Mouse (Mus musculus) c-Kit-positive CD71-negative TER-119-negative erythroid progenitor cells, embryonic 14.5 days (primary cell): ENCODE measurements around the gene Cyp2d22.
"Not testable (repeated sequence)": the region's sequence is repeated elsewhere in the genome, so short reads cannot be mapped to it uniquely, and the experiment has no call there.

ENCODE experiments used
- DNase-seq: peaks from one replicate; pipeline ENCODE4 v3.0.0-alpha.2; 2013; ENCODE audit warnings: low read depth

The Cyp2d22 gene

DNA sequence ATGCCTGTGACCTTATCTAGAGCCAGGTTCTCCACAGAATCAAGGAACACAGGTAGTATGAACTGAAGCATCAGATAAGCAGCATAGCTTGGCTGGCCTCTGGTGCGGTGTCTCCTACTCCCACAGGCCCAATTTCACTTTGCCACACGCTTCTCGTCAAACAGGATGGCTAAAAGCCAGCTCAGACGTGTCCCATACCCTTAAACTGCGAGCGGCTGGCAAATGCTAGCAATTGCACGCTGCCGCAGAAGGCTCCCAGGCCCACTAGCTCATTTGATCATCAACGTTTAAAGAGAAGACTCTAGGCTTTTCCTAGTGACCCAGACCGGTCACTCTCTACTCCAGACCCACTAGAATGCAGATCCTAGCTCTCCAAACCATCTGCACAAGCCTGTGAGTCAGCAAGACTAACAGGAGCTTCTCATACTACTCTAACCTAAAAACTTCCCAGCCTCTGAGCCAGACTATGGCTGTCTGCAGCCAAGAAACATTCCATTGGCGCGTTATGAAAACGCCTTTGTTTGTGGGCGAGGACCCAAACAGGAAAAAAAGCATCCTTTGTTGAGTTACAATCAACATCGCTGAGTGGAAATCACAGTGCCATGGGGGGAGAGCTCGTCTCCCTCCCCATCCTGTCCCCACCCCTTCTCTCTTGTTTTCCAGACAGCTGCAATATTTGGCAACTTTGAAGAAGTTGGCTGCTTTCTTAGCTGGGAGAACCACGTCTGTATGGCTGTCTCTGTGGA, 3.5 kb downstream of the Cyp2d22 start:
- DNase-seq, result no peak

DNA sequence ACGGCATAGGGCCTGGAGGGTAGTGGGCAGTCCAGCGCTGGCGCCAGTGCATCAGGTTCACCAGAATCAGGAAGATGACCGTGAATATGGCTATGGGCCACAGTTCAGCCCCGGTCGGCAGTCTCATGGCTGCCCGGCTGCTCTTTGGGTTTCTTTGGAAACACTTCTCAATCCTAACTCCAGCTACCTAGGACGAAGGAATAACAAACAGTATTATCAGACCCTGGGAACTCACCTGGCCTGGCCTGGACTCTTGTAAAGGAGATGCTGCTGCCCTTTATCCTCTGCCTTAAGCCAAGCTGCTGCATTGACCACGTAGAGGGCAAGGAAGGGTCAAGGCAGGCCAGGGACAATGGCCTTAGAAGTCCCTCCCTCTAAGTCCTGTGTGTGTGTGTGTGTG, 4.2 kb downstream of the Cyp2d22 start:
- no peak for DNase-seq

DNA sequence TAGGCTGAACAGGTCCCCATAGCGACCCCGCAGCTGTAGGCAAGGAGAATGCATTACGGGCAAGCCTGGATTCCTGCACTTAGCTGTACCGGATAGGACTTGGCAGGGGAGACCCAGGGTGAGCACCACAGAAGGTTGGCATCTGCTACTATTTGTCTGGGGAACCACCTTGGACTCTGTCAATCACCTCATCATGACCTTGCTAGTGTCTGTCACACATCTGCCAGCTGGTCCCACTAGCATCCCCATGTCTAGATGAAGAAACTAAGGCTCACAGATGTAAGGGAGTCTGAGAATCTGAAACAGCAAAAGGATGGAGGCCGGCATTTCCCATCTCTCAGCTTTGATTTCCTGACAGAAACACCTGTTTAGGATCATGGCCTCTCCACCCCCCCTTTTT, 5.6 kb downstream of the Cyp2d22 start:
- no peak for DNase-seq

DNA sequence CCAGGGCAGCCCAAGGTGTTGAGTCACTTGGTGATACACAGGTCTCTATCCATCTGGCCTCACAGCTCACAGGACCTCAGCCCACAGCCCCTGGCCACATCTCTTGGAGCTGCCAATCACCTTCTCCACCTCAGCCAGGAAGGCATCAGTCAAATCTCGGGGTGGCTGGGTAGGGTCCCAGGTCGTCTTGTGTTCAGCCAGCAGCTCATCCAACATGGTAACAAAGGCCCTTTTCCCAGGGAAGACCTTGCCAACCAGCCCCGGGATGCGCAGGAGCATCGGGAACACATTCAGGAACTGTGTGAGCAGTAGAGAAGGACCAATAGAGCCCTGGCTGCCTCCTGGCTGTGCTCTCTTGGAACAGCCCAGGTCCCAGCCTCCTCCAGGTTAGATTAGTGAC, 7.1 kb downstream of the Cyp2d22 start:
- DNase-seq, result no peak

DNA sequence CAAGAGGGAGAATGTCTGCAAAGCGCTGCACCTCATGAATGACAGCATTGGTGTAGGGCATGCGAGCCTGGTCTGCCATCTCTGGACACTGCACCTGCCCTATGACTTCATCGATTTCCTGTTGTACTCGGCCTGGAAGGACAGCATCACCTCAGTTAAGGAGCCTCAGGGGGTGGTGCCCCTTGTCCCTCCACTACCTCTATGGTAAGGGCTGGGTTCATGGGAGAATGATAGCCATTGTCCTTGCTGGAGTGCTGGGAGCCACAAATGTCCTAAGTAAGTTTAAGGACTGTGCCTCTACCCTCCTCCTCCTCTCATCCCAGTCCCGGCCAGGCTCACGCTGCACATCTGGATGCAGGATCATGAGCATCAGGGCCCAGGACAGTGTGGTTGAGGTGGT, 7.6 kb downstream of the Cyp2d22 start:
- no peak for DNase-seq

DNA sequence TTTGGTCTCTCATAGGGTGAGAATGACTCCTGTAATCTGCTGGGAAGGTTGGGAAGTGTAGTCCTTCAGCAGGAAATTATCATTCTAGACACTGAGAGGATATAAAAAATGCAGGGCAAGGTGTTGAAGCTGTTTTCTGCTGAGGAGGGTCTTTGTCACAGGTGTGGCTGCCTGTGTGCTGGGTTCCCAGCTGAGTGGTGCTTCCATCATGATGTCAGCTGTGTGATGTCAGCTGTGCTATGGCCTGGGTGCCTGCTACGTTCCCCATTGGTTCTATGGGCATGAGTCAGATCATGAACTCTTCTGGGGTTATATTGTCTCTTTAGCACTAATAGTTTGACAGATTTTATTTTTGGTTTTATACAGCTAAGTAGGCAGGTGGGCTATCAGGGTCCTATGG, 11.2 kb downstream of the Cyp2d22 start:
- DNase-seq, result no peak

DNA sequence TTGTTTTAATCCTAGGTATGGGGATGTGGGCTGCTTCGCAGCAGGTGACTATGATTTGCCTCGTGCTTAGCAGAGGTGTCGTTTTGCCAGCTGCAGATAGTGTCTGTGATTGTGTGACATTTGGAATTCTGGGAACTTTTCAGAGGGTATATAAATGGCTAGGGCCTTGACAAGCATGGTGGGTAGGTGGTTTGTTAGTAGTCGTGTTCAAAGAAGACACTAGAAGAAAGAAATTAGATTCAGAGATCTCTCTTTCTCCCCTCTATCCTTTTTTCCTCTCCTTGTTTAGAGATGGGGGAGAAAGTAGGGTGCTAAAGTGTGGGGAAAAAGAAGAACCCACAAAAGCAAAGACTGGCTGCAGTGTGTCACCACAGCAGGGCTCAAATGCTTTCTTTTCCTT, 11.9 kb downstream of the Cyp2d22 start:
- DNase-seq, result no peak

DNA sequence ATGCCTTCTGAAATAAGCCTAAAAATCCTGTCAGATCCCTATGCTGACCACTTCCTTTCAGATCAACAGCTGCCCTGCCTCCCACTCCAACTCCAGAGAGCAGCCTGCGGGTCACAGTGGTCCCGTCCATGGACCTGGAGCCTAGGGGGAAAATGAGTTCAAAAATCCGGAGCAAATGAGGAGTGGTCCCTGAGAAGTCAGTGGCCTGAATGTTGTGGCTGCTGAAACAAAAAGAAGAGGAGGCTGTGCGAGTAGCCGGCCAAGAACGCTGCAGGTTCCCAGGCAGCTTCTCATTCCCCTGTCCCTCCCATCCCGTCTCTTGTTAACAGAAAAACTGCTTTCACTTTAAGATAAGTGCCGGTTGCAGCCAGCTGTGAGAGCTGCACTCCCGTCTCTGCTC, 15.5 kb downstream of the Cyp2d22 start:
- not testable (repeated sequence) for DNase-seq

DNA sequence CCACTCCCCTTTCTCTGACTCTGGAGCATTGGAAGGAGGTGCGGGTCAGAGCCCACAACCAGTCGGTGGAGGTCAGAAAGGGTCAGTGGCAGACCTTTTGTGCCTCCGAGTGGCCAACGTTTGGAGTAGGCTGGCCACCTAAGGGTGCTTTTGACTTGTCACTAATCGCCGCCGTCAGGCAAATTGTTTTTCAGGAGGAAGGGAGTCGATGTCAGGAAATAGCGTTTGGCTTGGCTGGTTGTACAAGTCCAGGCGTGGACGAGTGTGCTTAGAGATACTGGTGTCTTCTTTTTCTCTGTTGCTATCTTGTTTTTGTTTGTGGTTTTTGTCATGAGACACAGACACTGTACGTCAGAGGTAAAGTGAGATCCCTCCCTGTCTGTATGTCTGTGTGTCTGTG, 16.3 kb downstream of the Cyp2d22 start:
- DNase-seq, result not testable (repeated sequence)

DNA sequence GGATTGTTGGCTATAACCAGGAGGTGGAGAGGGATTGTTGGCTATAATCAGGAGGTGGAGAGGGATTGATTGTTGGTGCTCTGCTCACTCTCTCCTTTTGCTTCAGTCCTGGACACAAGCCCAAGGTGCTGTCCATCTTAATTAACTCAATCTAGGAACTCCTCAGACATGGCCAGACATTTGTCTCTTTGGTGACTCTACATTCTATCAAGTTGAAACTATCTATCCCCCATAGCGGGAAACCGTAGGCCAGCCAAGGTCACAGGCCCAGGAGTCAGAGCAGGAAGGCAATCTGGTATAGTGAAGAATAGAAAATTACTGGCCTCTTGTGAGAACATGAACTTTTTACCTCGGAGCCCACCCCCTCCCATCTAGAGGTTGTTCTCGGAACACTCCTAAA, 17.8 kb downstream of the Cyp2d22 start:
- no peak for DNase-seq

DNA sequence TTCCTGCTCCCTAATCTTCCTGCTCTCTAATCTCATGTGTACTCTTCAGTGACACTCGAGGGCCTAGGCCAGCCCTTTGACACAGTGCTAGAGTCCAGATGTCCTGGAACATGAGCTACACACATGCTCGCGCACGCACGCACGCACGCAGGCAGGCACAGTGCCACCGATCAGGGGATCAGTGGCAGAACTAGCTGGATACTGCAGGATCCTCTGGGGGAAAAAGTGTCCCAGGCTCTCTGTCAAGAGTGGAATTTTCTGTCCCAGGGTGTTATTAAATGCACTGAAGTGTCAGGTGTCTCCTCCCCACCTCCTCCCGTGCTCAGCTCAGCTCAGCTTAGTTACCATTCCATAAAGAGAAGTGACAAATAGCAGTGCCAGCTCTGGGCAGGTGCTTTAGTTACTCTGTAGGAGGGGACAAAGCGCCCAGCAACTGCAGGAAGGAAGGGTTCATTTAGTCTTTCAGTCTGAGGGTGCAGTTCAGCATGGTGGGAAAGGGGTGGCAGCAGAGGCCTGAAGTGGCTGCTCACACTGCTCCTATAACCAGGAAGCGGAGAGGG, 18.5 kb downstream of the Cyp2d22 start:
- no peak for DNase-seq

DNA sequence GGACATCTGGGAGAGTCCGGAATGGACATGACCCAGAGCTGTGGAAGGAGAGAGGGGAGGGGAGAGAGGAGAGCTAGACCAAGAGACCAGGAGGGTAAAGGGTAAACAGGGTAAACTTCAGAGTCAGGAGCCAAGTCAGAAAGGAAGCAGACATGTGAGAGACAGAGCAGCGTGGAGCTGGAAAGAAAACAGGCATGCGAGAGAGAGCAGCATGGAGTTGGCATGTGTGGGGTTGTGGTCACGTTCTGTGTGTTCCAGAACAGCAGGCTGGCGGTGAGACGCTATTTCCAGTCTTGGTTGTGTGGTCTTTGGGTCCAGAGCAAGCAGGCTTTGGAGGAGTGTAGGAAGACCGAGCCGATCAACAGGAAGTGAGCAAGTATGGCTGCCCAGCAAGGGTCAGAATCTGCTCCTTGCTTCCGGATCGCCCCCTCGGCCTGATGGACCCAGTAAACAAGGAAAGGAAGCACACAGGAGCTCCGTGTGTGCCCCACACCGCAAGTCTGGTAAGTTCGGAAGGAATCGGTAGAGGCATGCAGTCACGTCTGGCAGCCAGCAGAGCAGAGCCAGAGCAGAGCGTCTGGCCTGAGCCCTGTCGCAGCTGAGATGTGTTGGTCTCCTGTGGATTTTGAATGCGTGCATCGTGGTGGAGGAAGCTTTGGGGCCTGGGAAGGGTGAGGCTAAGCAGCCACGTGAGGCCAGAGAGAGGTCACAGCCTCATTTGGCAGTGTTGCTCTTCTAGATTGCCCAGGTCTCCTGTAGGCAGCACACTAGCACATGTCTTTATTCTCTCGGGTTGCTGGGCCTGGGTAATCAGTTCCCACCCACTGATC, 21.4 kb downstream of the Cyp2d22 start:
- DNase-seq, result no peak

DNA sequence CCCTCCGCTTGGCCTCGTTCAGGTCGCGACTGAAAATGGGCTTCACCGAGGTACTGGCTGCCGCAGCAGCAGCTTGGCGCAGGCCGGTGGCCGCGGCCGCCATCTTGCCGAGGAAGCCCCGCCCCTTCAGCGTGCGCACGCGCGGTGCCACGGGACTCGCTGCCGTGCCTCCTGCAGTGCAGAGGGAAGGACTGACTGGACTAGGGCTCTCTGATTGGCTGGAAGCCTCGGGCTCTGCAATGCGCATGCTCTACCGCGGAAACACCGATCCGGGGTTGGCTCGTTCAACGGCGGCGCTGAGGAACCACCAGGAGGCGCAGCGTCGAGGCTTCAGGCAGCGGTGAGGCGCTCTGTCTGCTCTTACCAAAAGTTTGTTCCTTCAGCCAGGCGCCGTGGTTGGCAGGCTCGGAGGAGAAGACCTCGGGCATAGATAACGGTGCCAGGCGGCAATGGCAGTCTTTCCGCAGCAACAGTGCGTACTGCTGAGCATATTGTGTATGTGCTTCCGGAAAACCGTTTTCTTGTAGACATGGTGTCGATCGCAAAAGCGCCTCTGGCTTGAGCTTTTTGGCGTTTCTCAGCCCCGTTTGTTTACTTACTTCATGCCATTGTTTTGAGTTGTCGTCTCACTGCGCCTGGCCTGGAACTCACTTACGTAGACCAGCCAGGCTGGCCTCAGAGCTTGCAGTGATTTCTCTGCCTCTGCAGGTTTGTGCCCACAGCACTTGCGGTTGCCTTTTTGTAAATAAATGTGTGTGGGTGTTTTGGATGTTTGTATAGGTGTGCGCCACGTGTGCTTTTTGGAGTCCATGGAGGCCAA, 25.7 kb downstream of the Cyp2d22 start, which contains the start of gene Ndufa6:
Gene Ndufa6 (minus strand): TSS at position 197 of the 820 bp plus-strand sequence.
- DNase-seq, result peak; percentile 93

DNA sequence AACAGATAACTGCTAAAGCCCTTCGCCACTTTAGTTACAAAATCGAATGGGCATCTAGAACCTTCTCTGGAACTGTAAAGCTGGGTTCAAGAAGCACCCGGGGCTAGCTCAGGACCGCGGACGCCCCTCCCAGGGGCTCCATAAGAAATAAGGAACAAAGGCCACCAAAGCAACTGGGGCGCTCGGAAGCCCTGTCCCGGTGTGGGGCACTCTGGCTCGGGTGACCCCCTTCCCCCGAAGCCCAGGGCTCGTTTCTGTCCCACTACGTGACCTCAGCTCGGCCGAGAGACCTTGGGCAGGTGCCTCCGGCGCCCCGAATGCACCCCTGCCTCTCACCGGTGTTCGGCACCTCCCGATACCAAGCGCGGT, 26.3 kb downstream of the Cyp2d22 start:
- DNase-seq, result no peak

DNA sequence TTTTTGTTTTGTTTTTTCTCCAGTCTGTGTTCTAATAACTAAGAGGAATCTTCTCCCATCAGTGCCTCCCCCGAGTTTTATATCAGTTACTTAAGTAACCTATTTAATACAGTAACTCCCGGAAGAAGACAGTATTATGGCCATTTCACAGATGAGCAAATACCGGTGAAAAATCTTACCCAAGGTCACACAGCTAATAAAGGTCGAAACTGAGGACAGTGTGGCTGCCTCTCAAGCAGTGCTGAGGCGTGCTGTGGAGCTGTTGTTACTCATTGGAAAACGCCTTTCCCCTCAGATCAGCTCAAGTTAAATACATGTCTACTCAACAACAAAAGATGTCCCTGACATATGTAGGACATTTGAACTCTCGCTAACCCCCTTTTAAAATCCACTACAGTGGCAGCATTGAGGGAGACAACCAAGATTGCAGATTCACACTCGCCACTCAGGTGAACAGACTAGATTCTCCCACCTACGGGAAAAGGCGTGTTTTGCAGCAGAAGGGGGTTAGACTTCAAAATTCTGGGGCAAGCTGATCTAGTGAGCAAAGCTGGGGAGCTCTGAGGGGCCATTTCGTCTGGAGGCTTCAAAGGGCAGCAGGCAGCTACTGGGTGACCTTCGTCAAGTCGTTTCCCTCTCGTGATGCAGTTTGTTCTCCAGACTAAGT, 26.8 kb downstream of the Cyp2d22 start:
- no peak for DNase-seq

DNA sequence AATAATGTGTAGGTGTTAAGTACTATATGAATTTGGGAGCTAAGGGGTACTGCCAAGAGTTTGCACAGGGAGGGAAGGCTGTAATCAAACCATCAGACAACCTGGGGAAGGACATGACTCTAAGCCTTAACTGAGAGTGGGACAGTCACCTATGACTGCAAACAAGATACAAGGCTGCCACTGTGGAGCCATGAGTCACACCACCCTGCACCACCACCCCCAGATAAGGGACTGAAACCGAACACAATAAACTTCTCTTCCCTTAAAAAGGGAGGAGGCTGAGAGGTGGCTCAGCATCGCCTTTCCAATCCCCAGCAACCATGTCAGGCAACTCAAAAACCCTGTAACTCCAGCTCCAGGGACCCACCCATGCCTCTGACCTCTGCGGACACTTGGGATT, 28.6 kb downstream of the Cyp2d22 start:
- no peak for DNase-seq

DNA sequence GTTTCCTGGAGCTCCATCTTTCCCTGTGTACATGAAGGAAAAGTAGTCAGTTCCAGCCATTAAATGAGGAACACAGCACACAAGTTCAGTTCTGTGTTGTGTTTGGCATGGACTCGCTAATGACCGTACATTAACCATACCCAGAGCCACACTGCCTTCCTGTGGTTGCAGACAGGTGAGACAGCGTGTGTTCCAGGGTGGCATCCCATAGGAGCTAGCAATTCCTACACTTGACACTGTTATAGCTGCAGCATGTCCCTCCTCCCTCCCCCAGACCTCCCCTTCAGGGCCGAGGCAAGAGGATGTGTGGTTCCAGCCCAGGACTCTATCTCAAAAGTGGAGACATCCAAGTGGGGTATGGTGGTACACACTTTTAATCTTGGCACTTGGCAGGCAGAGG, 29.7 kb downstream of the Cyp2d22 start:
- DNase-seq, result no peak

DNA sequence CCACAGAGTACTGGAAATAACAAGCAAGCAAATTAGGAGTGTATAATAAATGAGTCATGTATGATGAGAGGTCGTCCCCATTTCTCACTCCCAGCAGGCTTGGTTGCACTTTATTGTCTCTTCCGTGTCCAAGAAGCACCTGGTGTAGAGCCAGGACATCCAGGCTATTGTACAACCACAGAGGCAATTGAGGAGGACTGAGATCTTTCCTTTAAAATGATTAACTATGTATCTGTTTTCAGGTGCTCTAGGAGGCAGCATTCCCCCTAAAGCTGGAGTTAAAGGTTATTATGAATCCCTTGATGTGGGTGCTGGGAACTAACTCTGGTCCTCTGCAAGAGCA, 31.1 kb downstream of the Cyp2d22 start:
- DNase-seq, result no peak

DNA sequence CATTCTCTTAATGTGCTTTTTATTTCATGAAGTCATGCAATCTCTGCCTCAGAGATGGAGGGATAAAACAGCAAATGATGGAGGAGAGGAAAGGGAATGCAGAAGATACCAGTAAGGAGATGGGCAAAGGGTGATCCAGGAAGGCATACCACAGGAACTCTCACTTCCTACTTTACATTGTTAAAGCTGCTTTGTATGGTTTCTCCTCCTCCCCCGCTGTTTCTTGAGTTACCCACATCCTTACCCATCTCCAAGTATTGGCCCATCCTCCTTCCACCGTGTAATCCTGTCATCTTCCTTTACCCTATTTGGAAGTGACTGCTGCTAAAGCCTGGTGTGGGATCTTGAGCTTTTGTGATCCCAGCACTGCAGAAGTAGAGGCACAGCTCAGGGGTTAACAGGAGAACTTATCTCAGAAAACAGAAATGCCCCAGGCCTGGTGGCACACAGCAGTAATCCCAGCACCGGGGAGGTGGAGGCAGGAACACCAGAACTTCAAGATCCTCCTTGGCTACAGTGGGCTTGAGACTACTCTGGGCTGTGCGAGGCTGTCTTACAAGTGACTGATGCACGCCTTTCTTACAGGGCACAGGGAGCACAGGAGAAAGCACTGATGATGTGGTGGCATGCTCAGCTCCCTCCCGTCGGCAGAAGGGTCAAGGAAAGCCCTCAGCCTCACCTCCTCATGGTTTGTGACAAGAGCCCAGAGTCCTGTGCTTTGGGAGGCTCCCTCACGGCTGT, 31.6 kb downstream of the Cyp2d22 start:
- no peak for DNase-seq

DNA sequence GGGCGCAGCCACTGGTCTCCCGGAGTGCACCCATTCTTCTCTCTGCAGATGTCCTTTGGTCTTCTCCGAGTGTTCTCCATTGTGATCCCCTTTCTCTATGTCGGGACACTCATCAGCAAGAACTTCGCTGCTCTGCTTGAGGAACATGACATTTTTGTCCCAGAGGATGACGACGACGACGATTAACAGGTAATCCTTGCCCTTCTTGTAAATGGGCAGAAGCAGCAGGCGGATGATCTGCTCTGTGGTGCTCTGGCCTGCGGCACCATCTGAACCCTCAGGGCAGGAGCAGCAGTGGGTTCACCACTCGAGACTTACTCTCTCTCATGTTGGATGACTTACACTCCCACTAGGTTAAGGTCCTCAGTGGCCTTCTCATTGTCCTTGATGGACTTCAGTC, 32.2 kb downstream of the Cyp2d22 start:
- DNase-seq, result no peak

DNA sequence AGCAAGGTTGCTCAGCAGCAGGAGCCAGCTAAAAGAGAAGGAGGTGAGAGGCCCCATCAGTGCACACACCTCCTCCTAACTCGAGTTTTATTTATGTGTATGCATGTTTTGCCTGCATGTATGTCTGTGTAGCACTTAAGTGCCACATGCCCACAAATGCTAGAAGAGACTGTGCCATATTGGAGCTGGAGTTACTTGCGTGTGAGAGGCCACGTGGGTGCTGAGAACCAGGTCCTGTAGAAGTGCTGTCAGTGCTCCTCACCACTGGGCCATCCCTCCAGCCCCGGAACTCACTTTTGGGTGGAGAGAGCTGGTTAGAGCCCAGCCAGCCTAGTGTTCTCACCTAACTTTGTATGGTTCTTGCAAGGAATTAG, 32.8 kb downstream of the Cyp2d22 start:
- no peak for DNase-seq
